Mouse (Mus musculus) kidney, postnatal 25 days (tissue): Measurements from ENCODE around the gene Foxb1.

ENCODE experiments used
- DNase-seq, 2 experiments: peaks; one replicate each; pipeline ENCODE4 v3.0.0; 2021; ENCODE audit warnings: mixed read lengths in 2 of 2

The Foxb1 gene

DNA sequence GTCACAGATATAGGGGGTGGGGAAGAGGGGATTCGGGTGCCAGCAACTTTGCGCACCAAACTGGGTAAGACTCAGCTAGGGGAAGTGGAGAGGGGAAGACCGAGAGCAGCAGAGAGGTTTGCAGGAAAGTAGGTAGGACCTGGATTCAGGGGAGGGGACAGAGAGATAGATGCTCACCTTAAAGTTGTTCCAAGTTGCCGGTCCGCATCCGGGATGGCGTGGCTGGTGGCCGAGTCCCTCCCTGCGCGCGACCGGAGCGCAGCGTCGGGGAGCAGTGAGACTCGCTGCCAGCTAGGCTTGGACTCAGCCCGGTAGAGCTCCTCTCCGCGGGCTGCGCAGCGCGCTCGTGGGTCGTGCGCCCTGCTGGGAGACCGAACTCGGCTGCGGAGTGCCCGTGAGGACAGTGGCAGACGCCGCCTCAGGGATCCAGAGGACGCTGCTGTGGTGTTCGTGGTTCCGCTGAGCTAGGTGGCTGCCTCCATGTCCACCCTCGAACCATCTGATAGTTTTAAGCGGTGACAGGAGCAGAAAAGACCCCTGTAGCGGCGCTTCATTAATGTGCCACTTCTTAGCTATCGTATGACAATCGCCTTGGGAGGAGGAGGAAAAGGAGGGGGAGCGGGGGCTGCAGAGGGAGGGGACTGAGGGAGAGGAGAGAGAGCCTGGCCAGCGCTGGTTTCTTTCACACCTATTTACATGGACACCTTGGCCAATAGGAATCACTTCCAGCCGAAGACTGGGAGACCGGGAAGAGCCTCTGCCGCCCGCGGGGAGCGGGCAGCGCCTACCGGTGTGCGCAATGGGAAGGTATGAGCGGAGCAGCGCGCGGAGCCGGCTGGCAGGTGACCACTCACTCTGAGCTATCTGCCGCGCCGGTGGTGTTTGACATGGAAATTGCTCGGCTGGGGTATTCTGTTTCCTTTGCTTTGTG, at the start of gene Foxb1:
Gene Foxb1 (minus strand): TSS at position 570 of the 931 bp plus-strand sequence.
- DNase-seq: no peak

DNA sequence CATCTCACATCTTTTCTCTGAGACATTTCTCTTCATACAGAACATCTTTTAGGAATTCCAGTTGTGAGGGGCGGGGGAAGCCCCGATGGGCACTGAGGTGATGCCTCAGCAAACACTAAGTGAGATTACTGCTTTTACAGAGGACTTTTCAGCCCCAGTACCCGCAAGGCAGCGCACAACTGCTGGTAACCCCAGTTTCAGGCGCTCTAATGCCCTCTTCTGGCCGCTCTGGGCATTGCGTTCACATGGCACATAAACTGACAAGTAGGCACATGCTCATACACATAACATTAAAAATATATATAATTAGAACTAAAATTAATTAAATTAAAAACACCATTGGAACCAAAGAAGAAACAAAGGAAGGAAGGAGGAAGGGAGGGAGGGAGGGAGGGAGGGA, 29.8 kb upstream of the Foxb1 start:
- peak in 1 of 2 experiments; percentile 18 for DNase-seq

DNA sequence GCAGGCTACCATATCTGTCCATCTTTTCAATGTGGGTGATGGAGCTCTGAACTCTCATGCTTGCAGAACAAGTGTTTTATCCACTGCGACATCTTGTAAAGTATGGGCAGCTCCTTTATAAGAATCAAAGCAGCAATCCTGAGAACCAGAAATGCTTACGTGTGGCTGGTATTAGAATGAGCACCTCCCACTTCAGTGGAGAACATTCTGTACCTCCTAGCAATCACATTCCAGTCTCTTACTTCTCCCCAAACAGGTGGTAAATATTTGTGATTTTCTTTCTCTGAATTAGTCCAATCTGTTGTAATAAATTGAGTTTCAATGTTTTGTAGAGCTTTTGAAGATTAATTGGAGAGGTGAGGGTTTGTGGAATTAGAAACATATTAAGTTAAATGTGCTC, 19.3 kb upstream of the Foxb1 start:
- no peak for DNase-seq

DNA sequence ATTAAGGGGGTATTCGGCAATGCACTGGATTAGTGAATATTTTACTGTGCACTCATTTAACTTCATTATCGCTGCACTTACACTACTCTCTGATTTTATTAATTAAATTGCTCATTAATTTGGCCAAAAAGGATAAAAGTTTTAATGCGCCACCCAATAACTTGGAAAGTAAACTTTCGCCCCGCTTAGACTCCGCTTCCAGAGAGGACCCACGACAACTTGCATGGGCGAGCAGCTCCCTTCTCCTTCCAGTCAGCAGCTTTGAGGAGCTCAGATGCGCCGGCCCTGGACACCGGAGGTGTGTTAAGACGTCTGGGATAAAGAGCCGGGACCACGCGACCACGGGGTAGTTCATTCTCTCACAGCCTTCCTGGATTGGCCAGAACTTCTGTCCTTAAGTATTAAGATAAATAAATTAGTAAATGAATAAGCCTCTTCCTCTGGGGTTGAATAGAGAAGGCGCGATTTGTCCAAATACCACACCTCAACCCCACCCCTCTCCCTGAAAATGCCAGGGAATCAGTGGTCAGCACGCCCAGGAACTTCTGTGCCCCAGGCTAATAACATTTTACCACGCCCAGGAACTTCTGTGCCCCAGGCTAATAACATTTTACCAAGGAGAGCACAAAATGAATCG, 9.3 kb upstream of the Foxb1 start:
- DNase-seq: no peak

DNA sequence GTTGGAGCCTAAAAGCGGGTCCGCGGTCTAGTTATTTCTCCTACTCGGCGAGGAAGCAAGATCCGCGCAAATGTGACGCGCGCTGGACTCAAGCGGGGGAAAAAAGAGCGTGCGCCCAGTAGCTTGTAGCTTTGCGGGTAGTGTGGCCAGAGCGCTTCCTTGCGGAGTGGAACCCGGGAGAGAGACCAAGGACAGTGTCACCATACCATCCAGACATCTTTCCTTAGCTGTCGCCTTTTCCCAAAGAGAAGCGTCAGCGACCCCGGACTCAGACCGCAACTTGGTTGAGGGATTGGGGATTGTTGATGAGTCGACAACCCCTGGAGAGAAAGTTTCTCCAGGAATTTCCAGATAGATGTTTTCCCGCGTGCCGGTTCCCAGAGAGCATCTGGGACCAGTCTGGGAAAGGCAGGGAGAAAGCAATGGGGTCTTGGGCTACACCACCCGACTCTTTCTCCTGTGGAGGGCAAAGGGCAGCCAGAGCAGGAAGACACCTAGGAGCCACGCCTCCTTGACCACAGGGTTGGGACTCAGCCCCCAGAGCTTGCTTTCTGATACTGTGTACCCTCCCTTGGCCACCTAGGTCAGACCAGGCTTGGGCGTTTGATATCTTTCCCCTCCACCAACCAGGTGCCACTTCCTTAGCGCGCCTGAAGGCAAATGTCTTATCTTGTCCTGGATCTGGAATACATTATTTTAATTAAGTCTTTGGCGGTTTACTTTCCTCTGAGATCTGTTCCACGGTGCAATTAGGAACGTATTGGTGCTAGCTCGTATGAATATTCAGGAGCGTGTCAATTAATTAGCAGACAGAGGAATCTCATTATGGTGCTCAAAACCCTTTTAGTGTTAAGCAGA, 8.6 kb upstream of the Foxb1 start:
- no peak for DNase-seq

DNA sequence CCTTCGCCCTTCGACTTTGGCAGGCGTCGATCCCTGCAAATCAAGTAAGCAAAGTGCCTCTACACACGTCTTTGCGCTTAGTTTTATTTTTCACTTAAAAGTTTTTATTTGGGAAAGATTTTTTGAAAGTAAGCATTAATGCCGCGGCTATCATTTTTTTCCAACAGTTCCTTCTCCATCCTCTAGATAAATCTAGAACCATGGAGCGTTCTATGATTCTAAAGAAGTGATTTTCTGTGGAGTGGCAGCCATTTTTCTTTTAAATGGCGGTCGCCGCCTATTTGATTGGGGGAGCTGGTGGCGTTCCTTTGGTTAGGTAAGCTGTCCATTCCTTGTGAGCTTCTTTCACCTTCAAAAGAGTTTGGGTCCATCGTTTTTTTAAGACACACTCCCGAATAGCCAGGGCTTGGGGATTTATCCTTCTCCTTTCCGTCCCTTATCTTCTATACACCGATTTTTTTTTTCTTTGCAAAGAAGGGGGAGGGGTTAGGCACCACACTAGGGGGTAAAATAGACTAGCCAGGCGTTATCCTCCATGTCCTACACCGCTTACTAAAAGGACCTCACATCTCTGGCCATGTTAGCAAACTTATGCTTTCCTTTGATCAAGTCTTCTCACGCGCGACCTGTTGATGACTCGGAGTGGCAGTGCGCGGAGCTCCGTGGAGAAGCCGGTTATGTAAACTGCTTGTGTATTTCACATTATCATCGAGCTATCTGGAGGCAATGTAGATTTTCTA, 7.6 kb upstream of the Foxb1 start:
- no peak for DNase-seq

DNA sequence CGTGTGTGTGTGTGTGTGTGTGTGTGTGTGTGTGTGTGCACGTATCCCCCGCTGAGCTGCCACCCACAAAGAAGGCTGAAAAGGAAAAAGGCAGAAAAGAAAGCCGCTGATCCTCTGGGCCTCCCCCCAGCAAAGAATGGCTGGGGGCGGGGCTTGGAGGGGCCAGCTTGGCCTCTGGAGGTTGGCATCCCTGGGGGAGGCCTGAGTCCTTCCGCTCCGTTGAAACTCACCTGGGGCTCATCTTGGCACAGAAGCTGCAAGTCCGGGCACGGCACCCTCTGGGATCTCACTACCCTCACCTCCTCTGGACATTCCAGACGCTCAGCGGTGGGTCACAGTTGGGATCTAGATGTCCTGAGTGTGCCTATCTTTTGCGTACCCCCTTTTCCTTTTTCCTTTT, 6.7 kb upstream of the Foxb1 start:
- DNase-seq: peak in 1 of 2 experiments; percentile 33

DNA sequence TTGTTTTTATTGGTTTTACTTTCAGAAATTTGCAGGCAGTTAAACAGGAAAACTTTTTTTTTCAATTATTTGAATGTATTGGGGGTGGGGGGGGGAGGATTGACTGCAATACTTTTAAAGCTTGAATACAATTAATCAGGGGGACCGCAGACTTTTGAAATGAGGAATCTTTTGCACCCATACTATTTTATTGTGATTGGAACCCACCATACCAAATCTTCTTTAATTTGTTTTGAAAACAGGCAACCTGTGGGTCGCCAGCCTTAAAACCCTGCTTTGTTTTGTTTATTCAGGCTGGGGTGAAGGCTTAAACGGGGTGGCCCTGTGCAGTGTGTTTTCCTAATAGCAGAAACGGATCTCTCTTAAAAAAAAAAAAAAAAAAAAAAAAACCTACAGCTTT, 6.2 kb upstream of the Foxb1 start:
- DNase-seq: no peak

DNA sequence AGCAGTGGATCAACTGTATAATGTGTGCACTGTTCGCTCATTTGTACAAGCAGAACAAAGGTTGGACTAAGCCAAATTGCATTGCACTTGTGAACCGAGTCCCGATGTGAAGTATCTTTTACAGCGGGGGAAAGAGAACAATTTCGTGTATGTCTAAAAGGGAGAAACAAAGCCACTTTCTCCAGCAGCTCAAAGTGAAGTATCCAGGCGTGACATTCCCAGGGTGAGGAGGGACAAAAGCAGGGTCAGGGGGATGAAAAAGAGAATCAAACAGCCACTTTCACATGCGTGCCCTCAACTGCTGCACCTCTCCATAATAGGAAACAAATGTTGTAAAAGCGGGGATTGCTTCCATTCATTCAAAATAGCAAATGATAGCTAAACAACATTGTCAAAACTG, 5.6 kb upstream of the Foxb1 start:
- no peak for DNase-seq

DNA sequence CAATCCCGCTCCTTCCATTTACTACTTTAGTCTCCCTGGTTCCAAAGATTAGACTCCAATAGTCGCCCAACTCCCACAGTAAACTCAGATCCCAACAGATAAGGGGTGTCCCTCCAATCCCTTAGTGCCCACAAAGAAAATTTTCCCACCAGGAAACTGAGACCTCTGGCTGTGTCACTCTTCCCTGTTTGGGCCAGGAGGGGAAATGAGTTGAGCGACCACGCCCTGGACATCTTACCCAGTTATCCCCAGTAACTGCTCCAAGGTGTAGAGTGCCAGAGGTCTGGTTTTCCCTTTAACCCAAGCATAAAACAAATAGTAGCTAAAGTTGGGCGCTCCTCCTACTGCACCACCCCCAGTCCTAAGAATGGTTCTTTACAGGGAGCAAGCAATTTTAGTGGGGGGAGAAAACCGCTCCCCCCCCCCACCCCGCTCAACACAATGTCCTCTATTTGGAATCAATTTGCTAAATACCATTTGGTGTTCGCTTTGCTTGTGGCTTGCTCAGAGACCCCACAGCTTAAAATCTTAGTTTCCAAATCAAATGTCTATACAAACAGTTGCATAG, 4.8 kb upstream of the Foxb1 start:
- no peak for DNase-seq

DNA sequence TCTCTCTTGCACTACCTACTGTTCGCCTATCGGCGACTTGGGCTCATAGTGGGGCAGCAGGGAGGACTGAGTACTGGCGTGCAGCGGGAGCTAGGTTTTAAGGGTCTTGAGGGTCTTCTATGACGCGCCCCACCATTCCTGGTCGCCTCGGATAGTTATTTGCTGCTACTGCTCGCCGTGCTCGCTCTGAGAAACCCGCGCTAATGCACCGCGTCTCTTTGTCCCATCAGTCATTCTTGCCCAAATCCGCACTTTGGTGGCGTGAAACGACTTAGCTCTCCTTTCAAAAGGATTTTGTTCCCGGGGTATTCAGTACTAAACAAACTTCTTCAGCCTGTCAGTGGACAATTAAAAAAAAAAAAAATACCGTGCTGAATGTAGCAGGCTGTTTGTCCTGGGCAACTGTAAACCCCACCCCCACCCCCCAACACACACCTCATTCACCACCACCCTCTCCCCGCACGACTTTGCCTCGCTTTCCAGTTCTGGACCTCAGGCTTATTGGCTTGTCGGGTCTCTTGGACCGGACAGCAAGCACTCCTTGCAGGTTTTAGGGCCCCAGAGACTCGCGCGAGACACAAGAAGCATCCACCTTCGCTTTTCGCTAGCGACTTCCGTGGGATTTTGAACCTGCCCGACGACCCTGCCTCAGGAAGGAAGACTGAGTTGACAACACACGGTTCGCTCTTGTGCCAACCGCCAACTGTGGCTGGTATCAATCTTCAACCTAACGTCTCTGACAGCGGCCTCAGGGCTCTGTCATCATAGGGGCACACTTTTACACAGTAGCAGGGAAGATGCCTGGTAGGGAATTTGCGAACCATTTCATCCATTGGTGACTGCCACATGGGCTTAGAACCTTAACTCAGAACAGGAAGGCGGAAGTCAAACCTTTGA, 4.1 kb upstream of the Foxb1 start:
- no peak for DNase-seq

DNA sequence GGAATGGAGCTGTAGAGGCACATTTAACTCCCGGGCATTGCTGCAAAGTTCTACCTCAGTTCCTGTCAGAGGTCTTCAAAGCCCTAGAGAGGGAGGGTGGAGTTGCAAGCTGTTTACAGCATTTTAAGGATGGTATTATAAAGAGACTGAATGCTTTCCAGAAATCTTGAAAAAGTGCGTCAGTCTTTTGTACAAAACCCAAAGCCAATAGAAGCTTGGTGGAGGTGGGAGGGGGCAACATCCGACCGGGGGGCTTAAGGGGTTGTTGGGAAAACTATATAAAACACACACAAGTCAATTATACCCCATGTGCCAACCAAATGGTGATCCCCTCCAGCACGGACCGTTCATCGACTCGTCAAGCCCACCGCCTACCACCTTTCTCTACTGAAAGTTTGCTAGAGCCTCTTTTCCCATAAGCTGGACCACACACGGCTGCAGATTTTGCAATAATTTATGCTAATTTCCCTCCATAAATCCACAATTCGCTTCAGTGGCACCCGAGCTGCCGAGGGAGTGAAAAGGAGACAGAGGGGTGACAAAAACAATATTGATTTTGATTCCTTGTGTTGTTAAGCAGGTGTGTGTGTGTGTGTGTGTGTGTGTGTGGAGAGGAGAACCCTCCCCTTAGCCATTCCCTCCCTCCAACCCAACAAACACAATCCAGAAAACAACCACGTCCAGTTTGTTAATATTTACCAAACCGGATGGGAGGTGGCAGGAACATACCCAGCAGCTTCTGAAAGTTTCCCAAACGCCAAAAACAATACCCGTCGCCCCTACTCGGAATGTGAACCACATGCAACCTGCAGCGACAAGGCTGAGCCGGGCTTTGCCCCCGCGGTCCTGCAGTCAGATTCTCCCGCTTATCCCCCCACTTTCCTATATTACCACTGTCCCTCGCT, 3.2 kb upstream of the Foxb1 start:
- no peak for DNase-seq

DNA sequence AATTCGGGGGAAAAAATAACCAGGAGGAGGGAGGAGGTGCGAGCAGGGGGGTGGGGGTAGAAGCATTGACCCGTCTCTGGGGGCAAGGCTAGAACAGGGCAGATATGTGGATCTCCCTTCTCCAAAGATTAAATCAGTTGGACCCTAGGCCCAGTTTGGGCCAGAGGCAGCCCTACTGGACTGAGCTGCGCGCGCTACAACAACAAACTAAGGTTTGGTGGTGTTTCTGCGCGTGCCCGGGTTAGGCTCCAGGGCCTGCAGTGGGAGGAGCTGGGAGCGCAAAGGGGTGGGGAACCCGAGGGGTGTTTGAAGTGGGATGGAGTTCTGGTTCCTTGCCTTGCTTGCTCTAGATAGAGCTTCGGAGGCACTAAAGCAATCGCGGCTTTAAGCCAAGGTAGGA, 2.0 kb upstream of the Foxb1 start:
- no peak for DNase-seq

DNA sequence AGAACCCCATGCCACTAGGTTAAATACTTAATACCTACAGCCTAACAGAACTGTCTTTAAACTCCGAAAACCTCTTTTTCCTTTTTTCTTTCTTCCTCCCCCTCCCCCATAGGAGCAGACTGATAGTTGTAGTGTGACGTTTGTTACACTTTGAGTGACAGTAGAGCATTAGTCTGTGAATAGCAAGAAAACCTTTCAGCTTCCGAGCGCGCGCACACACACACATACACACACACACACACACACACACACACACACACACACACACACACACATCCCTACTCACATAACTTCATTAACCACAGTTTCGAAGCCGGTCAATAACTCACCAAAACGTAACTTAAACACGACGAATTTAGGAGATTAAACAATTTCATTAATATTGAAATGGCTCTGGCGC, 1.5 kb upstream of the Foxb1 start:
- DNase-seq: no peak

DNA sequence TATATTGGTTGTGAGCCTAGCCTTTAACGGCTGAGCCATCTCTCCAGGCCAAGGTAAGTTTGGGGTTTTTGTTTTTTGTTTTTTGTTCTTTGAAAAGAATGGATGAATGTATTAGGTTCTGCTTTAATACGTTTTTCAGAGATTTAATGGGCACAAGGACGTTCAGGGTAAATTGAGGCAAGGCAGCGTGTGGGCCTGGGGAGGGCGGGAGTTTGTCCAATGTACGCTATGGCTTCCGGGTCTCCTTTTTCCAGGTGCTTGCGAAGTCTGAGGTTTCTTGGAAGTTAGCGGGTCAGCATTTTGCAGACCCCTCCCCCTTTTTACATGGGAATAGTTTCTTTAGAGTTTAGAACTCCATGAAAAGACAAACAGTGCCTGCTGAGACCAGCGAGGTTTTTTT, 829 bp upstream of the Foxb1 start:
- no peak for DNase-seq

DNA sequence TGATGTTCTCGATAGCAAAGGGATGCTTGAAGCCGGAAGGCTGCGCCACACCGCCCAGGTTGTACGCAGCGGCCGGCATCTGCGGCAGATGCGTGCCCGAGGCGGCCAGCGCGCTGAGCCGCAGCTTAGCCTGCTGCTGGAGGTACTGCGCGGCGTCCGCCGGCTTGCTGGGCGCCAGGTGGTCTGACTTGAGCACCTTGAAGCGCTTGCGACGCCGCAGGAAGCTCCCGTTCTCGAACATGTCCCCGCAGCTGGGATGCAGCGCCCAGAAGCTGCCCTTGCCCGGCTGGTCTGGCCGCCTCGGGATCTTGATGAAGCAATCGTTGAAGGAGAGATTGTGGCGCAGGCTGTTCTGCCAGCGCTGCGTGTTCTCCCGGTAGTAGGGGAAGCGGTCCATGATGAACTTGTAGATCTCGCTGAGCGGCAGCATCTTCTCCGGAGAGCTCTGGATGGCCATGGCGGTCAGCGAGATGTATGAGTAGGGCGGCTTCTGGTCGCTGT, 969 bp downstream of the Foxb1 start:
- no peak for DNase-seq

DNA sequence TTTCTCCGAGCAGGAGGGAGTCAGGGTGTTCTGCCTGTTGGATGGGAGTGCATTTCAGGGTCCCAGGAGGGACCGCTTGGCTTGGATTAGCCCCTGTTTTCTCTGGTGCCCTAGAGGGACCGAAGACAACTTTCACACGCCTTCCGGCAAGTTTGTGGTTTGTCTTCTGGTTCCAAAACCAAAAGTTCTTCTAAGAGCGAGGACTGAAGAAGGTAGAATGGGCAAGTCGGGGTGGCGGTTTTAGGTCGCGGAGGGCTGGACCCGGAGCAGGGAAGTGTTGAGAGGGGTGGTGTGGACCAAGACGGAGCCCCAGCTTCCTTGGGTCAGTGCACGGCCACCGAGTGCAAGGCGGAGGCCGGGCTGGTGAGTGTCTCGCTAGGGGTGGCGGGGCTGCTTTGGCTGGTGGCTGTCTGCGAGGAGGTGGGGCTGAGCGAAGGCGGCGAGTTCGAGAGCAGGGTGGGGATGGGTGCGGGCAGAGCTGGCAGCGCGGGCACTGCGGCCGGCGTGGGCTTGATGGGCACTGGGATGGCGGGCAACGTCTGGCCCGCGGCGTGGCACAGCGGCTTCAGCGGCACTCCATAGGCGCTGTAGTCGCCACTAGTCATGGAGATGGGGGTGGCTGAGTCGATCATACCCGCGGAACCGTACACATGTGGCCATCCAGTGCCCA, 1.7 kb downstream of the Foxb1 start:
- no peak for DNase-seq

DNA sequence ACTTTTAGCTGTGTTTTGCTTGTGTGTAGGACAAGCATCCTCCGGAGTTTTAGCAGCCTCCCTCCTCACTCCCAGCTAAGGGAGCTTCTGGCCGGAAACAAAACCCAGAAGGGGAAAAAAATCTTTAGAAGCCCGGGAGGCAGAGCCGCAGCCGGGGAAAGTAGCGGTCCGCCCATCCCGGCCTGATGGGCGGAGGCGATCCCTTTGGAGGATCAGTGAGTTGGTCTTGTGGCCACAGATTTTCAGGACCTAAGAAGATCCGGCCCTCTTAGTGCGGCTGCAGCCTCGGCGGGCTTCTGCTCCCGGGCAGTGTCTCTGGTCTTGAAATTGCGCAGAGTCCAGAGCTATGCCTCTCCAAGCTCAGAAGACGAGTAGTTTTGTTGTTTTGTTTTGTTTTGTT, 2.2 kb downstream of the Foxb1 start:
- DNase-seq: no peak

DNA sequence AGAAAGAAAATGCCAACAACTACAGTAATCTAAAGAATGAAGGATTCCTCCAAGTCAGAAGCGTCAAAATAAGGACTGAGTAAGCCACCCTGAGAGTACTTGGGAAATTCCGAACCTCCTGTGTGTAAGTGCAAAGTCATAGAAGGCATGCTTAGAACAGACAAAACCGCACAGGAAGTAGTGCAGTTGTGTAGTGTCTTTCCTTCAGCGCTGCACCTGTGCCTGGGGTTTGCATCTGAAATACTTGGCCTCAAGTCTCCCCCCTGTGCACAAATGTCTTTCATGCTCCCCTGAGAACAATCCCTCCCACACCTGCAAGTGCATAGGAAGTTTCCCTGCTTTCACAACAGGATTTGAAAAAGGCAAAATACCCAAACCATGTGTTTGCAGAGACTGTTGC, 3.5 kb downstream of the Foxb1 start:
- no peak for DNase-seq
